Mouse (Mus musculus): Measurements from ENCODE around the gene Gm16181. TPM values are rescaled to one million over a fixed set of nuclear protein-coding genes. Genes with fewer than 3 reads are reported as not detected.

Gene Gm16181
- polyA plus RNA-seq, 1 experiment from 2014 or later, result 0.47 TPM

DNA sequence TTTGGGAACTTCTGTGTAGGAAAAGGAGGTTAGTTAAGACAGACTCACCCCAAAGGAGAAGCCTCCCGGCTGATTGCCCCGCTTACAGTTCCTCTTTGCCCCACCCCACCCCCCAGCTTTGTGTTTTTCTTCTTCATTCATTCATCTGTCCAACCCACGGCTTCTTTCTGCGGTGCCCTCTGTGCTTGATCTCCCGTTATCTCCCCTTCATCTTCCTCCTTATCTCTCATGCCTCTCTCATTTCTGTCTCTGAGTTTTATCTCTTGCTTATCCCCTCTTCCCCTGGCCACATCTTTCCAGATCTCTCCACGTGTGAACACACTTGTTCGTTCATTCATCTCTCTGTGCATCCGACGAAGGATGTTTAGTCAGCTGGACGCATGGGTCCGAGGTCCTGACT lies 19.5 kb upstream of the Gm16181 start:
- WGBS, result 83% methylated on average over 11 of the region's 11 CpGs
- Histone ChIP-seq H3K27ac (replicated peaks; ENCODE audit: low read depth, low read length) (no peak overlapping the region), H3K9me3 (ENCODE audit: control insufficient read depth, low read length) (no peaks in the 10 kb centered on the region), H3K4me2 (ENCODE audit: low read depth, low read length) (no peak overlapping the region), H3K4me3 (ENCODE audit: low read depth, low read length) (0 out of 2 replicates have a peak overlapping the region, but pooled peaks have one; percentile 1), H3K4me1 (ENCODE audit: control insufficient read depth, insufficient read depth, low read length) (peaks cover 1% of the 10 kb centered on the region; the same call in 1 of the 2 replicates), H3K36me3 (ENCODE audit: control insufficient read depth, insufficient read depth, low read length) (no peaks in the 10 kb centered on the region), H3K27me3 (replicated peaks; ENCODE audit: control insufficient read depth, insufficient read depth, low read length) (peaks cover 38% of the 10 kb centered on the region), H3K9ac (ENCODE audit: low read depth, low read length) (no peak overlapping the region)
- DNase-seq (ENCODE audit: low spot score) (no peak), ATAC-seq (ENCODE audit: low read depth) (no peak)

- Histone ChIP-seq H3K4me1 (ENCODE audit: control insufficient read depth, insufficient read depth, low read length) (no peaks in the 10 kb centered on the region), H3K27me3 (replicated peaks; ENCODE audit: control insufficient read depth, insufficient read depth, low read length) (peaks cover 32% of the 10 kb centered on the region), H3K9ac (ENCODE audit: low read depth, low read length) (no peak within 1 kb of the TSS), H3K4me2 (ENCODE audit: low read depth, low read length) (no peak within 1 kb of the TSS; the same call in 1 of the 2 replicates), H3K4me3 (ENCODE audit: low read depth, low read length) (0 out of 2 replicates have a peak within 1 kb of the TSS, but pooled peaks have one; percentile 1), H3K36me3 (ENCODE audit: control insufficient read depth, insufficient read depth, low read length) (no peaks in the 10 kb centered on the region), H3K9me3 (ENCODE audit: control insufficient read depth, low read length) (no peaks in the 10 kb centered on the region), H3K27ac (replicated peaks; ENCODE audit: low read depth, low read length) (no peak within 1 kb of the TSS)
- 34% methylated on average over 13 of the region's 13 CpGs for WGBS
- DNase-seq (ENCODE audit: low spot score) (no peak), ATAC-seq (ENCODE audit: low read depth) (no peak)
Observed at GRCm38 (mm10) chr17:35201787-35202186, 18.8 kb upstream of the Gm16181 start, which contains the start of gene Tnf. TSS of gene Tnf (minus strand) at chr17:35202007.

DNA sequence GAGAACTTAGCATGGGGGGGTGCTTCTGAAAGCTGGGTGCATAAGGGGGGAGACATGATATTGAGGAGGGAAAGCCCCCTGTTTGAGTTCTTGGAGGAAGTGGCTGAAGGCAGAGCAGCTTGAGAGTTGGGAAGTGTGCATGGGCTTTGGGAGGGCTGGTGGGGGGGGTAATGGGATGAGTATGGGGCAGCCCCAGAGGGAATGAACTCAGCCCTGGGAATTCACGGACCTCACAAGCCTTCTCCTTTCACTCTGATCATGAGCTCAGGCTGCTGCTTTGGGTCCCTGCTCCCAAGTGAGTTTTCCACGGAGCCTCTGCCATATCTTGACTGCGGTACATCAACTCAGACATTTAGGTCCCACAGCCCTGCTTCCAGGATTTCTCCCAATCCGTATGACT lies 18.2 kb upstream of the Gm16181 start:
- 70% methylated on average over 4 of the region's 4 CpGs for WGBS
- no peak for ATAC-seq (ENCODE audit: low read depth)

GRCm38 (mm10) chr17:35204494-35205379 lies 15.9 kb upstream of the Gm16181 start, which contains the start of gene Lta:
TSS of gene Lta (minus strand) at chr17:35205351.
- DNase-seq (ENCODE audit: low spot score) (no peak), ATAC-seq (ENCODE audit: low read depth) (no peak)
- Histone ChIP-seq H3K9ac (ENCODE audit: low read depth, low read length) (no peak within 1 kb of the TSS; the same call in 1 of the 2 replicates), H3K9me3 (ENCODE audit: control insufficient read depth, low read length) (no peaks in the 10 kb centered on the region), H3K4me2 (ENCODE audit: low read depth, low read length) (no peak within 1 kb of the TSS), H3K4me1 (ENCODE audit: control insufficient read depth, insufficient read depth, low read length) (no peaks in the 10 kb centered on the region), H3K27me3 (replicated peaks; ENCODE audit: control insufficient read depth, insufficient read depth, low read length) (peaks cover 22% of the 10 kb centered on the region), H3K4me3 (ENCODE audit: low read depth, low read length) (no peak within 1 kb of the TSS), H3K27ac (replicated peaks; ENCODE audit: low read depth, low read length) (no peak within 1 kb of the TSS), H3K36me3 (ENCODE audit: control insufficient read depth, insufficient read depth, low read length) (no peaks in the 10 kb centered on the region)
- 18% methylated on average over 15 of the region's 20 CpGs for WGBS

More for the DNA sequence above, 18.2 kb upstream of the Gm16181 start:
- peaks cover 28% of the 10 kb centered on the region for H3K27me3 ChIP-seq (replicated peaks; ENCODE audit: control insufficient read depth, insufficient read depth, low read length)
- H3K36me3 ChIP-seq (ENCODE audit: control insufficient read depth, insufficient read depth, low read length), result no peaks in the 10 kb centered on the region
- no peaks in the 10 kb centered on the region for H3K4me1 ChIP-seq (ENCODE audit: control insufficient read depth, insufficient read depth, low read length)
- no peak overlapping the region for H3K4me2 ChIP-seq (ENCODE audit: low read depth, low read length)
- no peak overlapping the region for H3K9ac ChIP-seq (ENCODE audit: low read depth, low read length)
- no peak for DNase-seq (ENCODE audit: low spot score)
- H3K4me3 ChIP-seq (ENCODE audit: low read depth, low read length), result no peak overlapping the region
- H3K27ac ChIP-seq (replicated peaks; ENCODE audit: low read depth, low read length), result no peak overlapping the region
- no peaks in the 10 kb centered on the region for H3K9me3 ChIP-seq (ENCODE audit: control insufficient read depth, low read length)

GRCm38 (mm10) chr17:35205380-35205769 lies 15.3 kb upstream of the Gm16181 start:
- Histone ChIP-seq H3K9ac (ENCODE audit: low read depth, low read length) (no peak overlapping the region), H3K4me3 (ENCODE audit: low read depth, low read length) (no peak overlapping the region), H3K4me2 (ENCODE audit: low read depth, low read length) (no peak overlapping the region), H3K9me3 (ENCODE audit: control insufficient read depth, low read length) (no peaks in the 10 kb centered on the region), H3K27me3 (replicated peaks; ENCODE audit: control insufficient read depth, insufficient read depth, low read length) (peaks cover 22% of the 10 kb centered on the region), H3K36me3 (ENCODE audit: control insufficient read depth, insufficient read depth, low read length) (no peaks in the 10 kb centered on the region), H3K4me1 (ENCODE audit: control insufficient read depth, insufficient read depth, low read length) (no peaks in the 10 kb centered on the region), H3K27ac (replicated peaks; ENCODE audit: low read depth, low read length) (no peak overlapping the region)
- DNase-seq (ENCODE audit: low spot score) (no peak), ATAC-seq (ENCODE audit: low read depth) (no peak)
- 52% methylated on average over 10 of the region's 10 CpGs for whole genome bisulfite sequencing

- Histone ChIP-seq H3K4me2 (ENCODE audit: low read depth, low read length) (no peak overlapping the region), H3K36me3 (ENCODE audit: control insufficient read depth, insufficient read depth, low read length) (no peaks in the 10 kb centered on the region), H3K9ac (ENCODE audit: low read depth, low read length) (no peak overlapping the region), H3K27me3 (replicated peaks; ENCODE audit: control insufficient read depth, insufficient read depth, low read length) (0 out of 2 replicates have a peak, but pooled peaks cover 4% of the 10 kb centered on the region), H3K4me1 (ENCODE audit: control insufficient read depth, insufficient read depth, low read length) (no peaks in the 10 kb centered on the region), H3K4me3 (ENCODE audit: low read depth, low read length) (no peak overlapping the region), H3K9me3 (ENCODE audit: control insufficient read depth, low read length) (no peaks in the 10 kb centered on the region), H3K27ac (replicated peaks; ENCODE audit: low read depth, low read length) (no peak overlapping the region)
- DNase-seq (ENCODE audit: low spot score) (no peak), ATAC-seq (ENCODE audit: low read depth) (no peak)
- 75% methylated on average over 12 of the region's 12 CpGs for WGBS
Observed at GRCm38 (mm10) chr17:35209785-35210535, 10.7 kb upstream of the Gm16181 start.

- no peak overlapping the region for H3K27ac ChIP-seq (replicated peaks; ENCODE audit: low read depth, low read length)
- DNase-seq (ENCODE audit: low spot score) (no peak), ATAC-seq (ENCODE audit: low read depth) (no peak)
- no peak overlapping the region for H3K9ac ChIP-seq (ENCODE audit: low read depth, low read length)
- H3K4me1 ChIP-seq (ENCODE audit: control insufficient read depth, insufficient read depth, low read length), result no peaks in the 10 kb centered on the region
- H3K36me3 ChIP-seq (ENCODE audit: control insufficient read depth, insufficient read depth, low read length), result no peaks in the 10 kb centered on the region
- WGBS, result 59% methylated on average over 3 of the region's 3 CpGs
- H3K27me3 ChIP-seq (replicated peaks; ENCODE audit: control insufficient read depth, insufficient read depth, low read length), result no peaks in the 10 kb centered on the region
- H3K4me3 ChIP-seq (ENCODE audit: low read depth, low read length), result no peak overlapping the region
- no peaks in the 10 kb centered on the region for H3K9me3 ChIP-seq (ENCODE audit: control insufficient read depth, low read length)
- no peak overlapping the region for H3K4me2 ChIP-seq (ENCODE audit: low read depth, low read length)
Observed at GRCm38 (mm10) chr17:35210593-35210992, 10.0 kb upstream of the Gm16181 start.

- DNase-seq (ENCODE audit: low spot score), result no peak
- Histone ChIP-seq H3K36me3 (ENCODE audit: control insufficient read depth, insufficient read depth, low read length) (no peaks in the 10 kb centered on the region), H3K9ac (ENCODE audit: low read depth, low read length) (no peak overlapping the region), H3K27me3 (replicated peaks; ENCODE audit: control insufficient read depth, insufficient read depth, low read length) (no peaks in the 10 kb centered on the region), H3K4me2 (ENCODE audit: low read depth, low read length) (no peak overlapping the region), H3K9me3 (ENCODE audit: control insufficient read depth, low read length) (no peaks in the 10 kb centered on the region), H3K27ac (replicated peaks; ENCODE audit: low read depth, low read length) (no peak overlapping the region), H3K4me3 (ENCODE audit: low read depth, low read length) (no peak overlapping the region), H3K4me1 (ENCODE audit: control insufficient read depth, insufficient read depth, low read length) (no peaks in the 10 kb centered on the region)
- no peak for ATAC-seq (ENCODE audit: low read depth)
- 92% methylated on average over 5 of the region's 5 CpGs for WGBS
Observed at GRCm38 (mm10) chr17:35213071-35213470, 7.6 kb upstream of the Gm16181 start.
